Mouse (Mus musculus) adrenal gland, postnatal 4 days (tissue): ENCODE data around the gene Lyrm7. TPM values are rescaled to one million over a fixed set of nuclear protein-coding genes. Genes with fewer than 3 reads are reported as not detected.

Source experiments
- total RNA-seq, 2 experiments: library from RNA; stranded (reverse); gene quantifications; 2 replicates each; pipeline ENCODE4 v1.2.3; 2021

Gene Lyrm7
- total RNA-seq, 2 experiments from 2014 or later = 12.5 to 12.7 TPM

Other genes starting within 250 kb of the Lyrm7 start
- 10 to 100 TPM; 34.8 to 39.1 TPM for gene Cdc42se2, start 73.2 kb downstream of the Lyrm7 start, total RNA-seq
- 100 to 1,000 TPM; 353 to 385 TPM for gene Hint1, start 5.5 kb upstream of the Lyrm7 start, total RNA-seq
- gene Gpx3, start 41.5 kb upstream of the Lyrm7 start, total RNA-seq = 100 to 1,000 TPM in 1 of 2 experiments, 10 to 100 TPM in 1; 33.8 to 163 TPM
- 10 to 100 TPM; 73.4 to 75.0 TPM for gene Tnip1, start 102.0 kb upstream of the Lyrm7 start, total RNA-seq
- 100 to 1,000 TPM; 169 to 172 TPM for gene Anxa6, start 172.5 kb upstream of the Lyrm7 start, total RNA-seq
- gene Ccdc69, start 217.2 kb upstream of the Lyrm7 start, total RNA-seq = 1 to 10 TPM; 4.9 to 5.0 TPM
- 100 to 1,000 TPM; 114 to 115 TPM for gene Gm2a, start 237.2 kb upstream of the Lyrm7 start, total RNA-seq